Mouse (Mus musculus) ES-E14 (cell line): ENCODE measurements around the gene Dusp1.

Source experiments
- HCFC1 ChIP-seq: IDR thresholded peaks from 2 replicates; pipeline ENCODE4 v1.6.1; 2012; ENCODE audit warnings: low read length, inconsistent platforms, borderline replicate concordance; ENCODE audit not compliant: insufficient read depth
- MAFK ChIP-seq: IDR thresholded peaks from 2 replicates; pipeline ENCODE4 v1.6.1; 2014; ENCODE audit warnings: mild to moderate bottlenecking, low read depth, low read length, inconsistent platforms; ENCODE audit not compliant: insufficient read depth
- ZNF384 ChIP-seq: IDR thresholded peaks from 2 replicates; pipeline ENCODE4 v1.6.1; 2012; ENCODE audit warnings: low read depth, low read length, inconsistent platforms

DNA sequence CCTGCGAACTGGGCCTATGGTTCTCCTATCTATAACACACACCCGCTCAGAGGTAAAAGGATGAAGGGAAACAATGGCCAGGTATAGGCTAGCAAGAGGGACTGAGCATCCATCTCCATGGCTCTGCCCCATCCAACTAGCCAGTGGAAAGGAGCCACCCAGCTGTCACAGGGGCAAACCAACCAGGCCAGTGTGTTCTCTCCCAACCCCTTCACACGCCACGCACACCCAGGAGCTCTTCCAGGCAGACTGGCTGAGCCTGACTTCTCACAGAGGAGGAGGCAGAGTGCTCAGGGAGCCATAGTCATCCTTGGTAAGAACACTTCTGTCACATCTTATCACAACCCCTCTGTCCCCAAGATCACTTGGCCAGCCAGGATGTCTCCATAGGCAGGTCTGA is 74.0 kb downstream of the Dusp1 start:
- TF ChIP-seq ZNF384 (no peak), HCFC1 (no peak), MAFK (no peak)
